Mouse (Mus musculus): ENCODE data around the gene Jdp2.

The Jdp2 gene

DNA sequence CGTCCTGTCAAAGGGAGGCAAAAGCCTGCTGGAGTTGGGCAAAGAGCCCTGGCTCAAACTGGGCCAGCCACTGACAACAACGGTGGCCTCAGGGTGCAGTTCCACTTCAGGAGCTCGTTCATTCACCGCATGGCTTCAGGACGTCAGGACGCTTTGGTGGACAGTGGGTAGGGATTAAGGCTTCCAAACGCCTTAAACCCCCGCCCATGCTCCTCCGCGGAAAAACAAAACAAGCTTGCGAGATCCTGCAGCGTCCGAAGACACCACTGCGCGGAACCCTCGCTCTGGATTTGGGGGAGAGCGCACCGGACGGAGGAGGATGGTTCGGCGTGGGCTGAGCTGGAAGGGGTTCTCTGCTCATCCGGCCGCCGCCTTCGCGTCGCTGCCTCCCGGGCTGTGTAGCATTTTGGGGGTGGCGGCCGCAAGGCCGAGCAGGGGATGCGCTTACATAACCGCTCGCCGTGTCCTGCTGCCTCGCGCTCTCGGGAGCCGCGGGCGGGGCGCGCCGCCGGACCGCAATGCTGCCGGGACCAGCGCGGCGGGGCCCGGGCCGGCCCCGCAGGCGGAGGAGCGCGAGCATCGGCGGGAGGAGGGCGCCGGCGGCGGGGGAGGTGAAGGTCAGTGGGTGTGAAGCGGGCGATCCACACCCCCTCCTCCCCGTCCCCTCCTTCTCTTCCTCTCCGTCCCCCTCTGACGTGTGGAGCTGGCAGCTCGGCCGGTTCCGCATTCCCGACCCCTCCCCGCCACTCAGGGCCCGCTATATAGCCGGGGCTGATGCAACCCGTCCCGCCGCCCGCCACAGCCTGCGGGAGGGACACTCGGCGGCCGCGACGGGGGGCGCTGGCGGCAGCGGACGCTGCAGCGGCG, at the start of gene Jdp2:
Gene Jdp2 (plus strand): TSS at position 417 of the 867 bp plus-strand sequence.
- DNase-seq (ENCODE audit: low spot score) = peak; percentile 83

DNA sequence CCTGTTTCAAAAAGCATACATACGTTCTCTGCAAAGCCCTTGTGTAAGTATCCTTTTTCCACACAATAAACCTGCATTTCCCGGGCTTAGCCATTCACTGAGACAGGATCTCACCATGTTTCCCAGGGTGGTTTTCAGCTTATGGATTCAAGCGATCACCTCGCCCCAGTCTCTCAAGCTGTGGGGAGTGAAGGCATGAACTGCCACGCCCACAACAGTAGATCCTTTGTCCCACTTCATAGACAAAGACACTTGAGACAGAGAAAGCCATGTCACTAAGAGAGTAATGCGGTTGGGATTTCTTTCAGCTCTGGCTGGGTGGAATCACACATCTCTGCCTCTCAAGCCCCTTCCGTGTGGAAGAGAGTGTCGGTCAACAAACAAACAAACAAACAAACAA, 49.2 kb upstream of the Jdp2 start:
- DNase-seq (ENCODE audit: low spot score) = no peak

DNA sequence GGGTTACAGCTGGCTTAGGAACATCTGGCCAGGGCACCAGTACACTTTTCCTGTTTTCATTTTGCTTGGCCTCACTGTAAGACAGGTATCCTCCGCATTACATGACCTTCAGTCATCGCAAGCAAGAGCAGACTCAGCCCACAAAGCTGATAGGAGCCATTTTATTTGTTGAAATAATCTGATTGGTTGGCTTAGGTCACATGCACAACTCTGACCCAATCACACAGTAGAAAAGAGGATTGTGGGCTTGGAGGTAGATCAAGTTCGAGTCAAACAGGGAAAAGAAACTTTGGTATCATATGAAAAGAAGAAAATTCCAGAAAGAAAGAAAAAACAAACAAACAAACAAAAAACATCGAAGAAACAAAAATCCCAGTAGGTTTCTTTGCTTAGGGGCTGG, 48.4 kb upstream of the Jdp2 start:
- no peak for DNase-seq (ENCODE audit: low spot score)

DNA sequence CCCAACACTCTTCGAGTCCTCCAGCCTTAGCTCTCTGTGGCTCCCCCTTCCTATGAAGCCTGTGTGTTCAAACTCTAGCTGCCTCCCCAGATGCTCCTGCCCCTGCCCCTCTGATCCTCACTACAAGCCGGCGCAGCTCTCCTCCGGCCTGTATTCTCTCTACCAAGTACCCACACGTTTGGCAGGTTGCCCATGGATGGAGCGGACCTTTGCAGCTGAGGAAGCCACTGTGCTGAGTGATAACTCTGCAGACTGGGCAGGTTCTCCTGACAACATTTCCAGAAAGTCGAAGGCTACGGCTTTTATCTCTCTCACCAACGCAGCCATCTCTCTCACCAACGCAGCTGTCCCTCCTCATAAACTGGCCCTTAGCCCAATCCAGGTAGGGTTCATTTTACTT, 39.5 kb upstream of the Jdp2 start:
- no peak for DNase-seq (ENCODE audit: low spot score)

DNA sequence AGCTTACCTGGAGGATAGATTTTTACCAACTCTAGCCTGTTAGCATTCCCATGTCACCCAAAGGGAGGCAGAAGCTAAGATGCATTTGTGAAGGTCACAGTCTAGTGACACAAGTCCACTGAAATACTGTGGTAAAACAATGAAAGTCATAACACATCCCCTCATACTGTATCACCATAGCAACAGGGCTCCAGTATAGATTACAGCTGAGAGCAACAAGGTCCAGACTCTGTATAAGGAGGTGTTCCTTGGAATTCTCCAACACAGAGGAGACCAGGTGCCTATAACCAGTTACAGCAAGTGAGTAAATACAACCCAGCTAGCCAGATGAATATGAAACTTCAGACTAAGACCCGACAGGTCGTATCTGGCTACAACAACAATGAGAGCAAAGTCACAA, 33.4 kb upstream of the Jdp2 start:
- DNase-seq (ENCODE audit: low spot score) = no peak

DNA sequence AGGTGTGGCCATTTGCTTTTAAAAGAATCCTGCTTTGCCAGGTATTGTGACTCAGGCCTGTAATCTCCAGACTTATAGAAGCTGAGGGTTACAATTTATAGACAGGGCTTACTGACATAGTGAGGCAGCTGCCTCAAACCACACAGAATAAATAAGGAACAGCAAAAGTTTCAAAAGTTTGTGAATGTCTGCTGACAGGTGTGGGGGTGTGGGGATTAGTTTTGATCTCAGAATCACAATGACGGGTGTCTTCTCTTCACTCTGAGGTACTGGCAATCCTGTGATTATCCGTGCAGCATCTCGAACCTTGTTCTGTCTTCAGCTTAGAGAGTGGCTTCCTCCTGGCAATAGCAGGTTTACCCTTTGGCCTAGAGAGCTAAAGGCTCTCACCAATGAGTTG, 30.5 kb upstream of the Jdp2 start:
- DNase-seq (ENCODE audit: low spot score) = no peak

DNA sequence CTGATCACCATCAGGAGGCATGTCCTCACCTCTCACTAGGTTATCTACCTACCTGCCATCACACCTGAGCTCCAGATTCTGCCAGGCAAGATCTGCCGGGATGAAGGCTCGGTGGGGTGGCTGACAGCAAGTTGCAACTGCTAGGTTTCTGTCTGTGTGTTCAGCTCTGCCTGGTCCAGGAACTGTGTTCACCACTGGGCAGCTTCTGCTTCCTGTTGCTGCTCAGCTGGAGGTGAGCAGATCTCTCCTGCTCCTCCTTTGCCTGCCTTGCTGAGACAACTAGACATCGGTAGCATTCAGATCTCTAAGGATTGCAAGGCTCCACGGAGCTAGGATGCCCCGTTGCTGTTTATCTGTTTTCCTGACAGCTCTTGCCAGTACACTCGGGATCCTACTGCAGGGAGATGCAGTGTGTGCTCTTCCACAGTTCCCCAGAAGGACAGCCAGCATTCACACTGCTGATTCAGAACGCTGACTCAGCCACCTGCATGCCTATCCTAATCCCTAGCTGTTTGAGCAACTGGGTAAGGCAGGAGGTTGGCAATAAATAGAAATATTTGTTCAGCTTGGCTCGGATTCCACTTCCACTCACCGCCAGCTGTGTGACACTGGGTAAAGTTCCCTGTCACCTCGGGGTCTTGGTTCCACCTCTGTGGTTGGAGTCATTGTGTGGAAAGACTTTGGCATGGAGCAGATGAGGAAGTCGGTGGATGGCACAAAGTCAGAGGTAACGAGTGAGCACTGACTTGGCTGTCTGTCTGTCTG, 29.3 kb upstream of the Jdp2 start:
- peak; percentile 24 for DNase-seq (ENCODE audit: low spot score)

DNA sequence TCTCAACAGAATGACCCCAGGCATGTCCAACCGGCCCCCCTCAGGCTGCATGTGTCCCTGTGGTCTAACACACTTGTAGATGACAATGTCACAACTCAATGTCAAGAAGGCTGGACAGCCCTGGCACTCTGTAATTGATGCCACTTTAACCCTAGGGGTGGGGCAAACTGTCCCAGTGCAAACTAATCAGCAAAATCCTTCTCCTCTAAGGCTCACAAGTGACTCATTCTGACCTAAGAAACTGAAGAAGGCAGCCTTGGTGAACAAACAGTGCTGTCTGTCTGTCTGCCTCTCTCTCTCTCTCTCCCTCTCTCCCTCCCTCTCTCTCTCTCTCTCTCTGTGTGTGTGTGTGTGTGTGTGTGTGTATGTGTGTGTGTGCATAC, 28.7 kb upstream of the Jdp2 start:
- no peak for DNase-seq (ENCODE audit: low spot score)

DNA sequence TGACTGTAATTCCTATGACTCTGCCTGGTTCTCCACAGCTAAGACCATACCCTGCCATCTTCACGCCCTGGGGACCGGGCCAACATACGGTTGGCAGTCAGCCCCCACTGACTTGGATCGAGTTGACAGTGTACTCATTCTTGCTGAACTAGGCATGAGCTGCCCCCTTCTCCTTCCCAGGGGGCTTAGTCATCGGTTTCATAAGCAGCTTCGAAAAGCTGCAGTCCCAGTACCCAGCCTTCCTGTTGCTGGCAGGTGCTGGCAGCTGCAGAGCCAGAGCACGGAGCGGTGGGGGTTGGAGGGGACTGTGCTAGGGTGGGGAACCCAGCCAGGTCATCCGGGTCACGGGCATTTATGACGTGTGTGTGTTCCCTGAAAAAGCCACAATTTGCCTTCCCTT, 27.5 kb upstream of the Jdp2 start:
- DNase-seq (ENCODE audit: low spot score) = peak; percentile 32

DNA sequence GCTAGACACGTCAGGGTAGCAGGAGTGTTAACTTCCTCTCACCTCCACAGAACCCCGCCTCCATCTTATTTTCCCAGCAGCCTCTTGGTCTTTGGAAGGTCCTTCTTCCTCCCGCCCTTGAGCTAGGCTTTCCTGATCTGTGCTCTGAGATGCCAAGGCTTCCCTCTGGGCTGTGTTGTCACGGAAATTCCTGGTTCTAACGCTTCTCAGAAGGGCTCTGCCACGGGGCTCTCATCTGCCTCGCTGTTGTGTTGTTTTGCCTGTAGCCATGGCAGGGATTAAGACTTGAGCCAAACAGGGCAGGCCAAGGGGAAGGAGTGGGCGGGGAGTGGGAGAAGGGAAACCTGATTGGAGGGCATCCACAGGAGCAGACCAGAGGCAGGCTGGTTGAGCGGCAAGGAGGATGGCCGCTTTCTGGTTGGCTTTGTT, 26.8 kb upstream of the Jdp2 start:
- DNase-seq (ENCODE audit: low spot score) = peak; percentile 51

DNA sequence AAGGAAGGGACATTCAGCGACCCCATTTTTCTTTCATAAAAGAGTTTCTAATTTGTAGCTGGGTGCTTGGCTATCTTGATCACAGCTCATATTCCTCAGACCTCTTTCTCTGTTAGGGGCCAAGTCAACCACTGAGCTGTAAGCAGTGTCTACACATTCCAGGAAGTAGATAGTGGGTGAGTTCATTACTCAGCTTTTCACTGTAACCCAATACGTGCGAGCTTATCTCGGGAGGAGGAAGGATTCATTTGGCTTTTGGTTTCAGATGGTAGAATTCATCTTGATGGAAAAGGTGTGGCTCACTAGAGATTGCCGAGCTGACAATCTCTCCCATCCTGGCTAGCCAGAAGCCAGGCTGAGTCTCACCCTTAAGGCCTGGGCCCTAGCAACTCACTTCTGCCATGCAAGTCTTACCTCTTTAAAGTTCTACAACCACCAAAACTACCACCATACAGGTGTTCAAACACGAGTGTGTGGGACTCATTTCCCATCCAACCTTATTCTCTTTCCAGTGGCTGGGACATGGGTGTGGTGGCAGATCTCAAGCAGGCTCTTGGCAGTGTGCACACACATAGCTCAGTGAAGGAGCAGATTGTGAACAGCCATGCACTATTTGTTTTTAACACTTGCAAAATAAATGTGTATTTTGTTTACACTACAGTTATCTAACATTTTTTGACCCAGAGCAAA, 23.9 kb upstream of the Jdp2 start:
- no peak for DNase-seq (ENCODE audit: low spot score)

DNA sequence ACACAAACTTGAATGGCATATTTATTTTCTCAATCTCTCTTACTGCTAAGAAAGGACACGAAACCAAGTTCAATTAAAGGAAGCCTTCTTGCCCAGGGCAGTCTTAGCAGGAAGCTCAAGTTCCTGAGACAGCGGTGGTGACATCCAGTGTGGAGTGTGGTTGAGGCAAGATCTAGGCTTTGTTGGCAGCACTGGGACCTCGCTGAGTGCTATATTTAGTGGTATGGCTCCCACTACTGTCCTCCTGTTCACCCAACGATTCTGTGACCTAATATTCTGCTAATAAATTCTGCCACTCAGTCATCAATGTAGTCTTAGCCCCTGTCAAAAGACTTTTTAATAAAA, 23.4 kb upstream of the Jdp2 start:
- DNase-seq (ENCODE audit: low spot score) = no peak

DNA sequence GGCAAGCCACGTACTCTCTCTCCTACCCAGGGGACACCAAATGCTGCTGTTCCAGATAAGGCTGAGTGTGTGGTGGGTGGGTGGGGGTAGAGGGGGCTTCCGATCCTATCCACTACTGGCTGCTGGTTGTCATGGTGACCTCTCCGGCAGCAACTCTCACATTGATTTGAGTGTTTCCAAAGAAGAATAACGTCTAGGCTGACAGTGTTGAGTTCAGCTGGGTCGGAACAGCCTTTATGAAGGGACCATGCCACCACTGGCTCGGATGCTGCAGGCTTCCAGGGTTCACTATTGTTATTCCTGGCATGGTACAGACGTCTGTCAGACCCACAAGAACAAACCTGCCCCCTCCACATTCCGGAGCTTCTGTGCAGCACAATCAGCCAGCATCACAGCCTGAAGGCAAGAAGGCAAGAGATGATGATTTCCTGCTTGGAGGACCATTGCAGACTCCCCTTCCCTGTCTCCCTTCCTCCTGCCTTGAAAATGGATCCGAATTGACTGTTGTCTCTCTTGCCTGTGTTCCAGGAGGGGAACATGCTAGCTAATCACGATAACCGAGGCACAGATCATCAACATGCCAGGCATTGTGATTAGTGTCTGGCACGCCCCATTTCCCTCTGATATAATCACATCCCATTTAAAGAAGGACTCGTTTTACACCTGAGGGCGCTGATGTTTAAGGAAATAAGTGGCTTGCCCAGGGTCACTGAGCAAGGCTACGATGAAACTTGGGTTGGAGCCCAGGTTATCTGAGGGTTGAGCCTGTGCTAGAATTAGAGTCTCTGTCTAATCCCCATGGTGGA, 17.4 kb upstream of the Jdp2 start:
- no peak for DNase-seq (ENCODE audit: low spot score)

DNA sequence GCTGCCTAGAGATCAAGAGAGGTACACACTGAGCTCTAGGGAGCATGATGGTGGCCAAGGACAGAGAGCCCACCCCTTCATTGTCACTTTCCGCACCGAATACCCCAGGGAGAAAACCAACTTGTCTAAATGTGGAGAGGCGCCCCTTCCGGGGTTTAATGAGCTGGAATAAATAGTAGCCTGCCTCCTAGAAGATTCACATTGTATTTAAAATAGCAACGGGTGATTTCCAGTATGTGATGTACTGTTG, 16.8 kb upstream of the Jdp2 start:
- DNase-seq (ENCODE audit: low spot score) = no peak

DNA sequence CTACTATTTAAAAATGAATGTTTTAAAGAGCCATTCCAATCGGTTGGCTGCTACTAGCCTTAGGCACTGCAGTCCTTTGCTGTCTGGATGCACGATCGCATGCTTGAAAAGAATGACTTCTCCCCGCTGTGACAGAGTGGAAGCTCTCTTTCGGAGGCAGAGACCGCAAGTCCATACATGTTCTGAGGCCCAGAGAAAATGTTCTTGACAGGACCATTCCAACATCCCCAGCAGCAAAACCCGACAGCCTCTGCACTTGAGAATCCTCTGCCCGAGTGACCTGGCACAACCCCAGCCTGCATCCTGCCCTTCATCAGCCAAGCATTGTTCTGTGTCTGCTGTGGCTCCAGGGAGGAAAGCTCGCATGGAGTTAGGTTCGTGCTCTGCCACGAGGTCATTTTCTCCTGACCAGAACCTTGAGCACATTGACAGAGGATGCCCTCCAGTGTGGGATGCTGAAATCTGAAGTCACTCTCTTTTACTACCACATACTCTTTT, 13.0 kb upstream of the Jdp2 start:
- no peak for DNase-seq (ENCODE audit: low spot score)

DNA sequence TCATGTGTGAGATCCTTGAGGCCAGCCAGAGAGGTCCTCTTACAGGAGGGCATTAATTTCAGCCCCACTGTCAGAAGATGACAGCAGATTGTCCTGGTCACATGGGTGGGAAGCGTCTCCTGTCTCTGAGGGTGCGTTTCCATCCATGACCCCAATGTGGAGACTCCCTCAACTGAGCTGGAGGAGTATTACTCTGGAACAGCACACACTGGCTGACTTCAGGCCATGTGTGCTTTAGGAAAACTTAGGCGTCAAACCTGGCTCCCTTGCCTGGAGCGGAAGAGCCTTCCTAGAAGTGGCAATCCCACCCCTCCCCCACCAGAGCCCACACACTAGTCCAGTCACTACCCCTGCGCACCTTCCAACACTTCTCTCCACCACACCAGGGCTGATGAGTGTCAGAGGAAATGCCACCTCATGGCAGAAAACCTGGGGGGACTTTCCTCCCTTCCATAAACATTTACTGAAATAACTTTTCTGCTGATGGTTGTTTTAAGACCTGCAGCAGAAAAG, 8.9 kb upstream of the Jdp2 start:
- no peak for DNase-seq (ENCODE audit: low spot score)

DNA sequence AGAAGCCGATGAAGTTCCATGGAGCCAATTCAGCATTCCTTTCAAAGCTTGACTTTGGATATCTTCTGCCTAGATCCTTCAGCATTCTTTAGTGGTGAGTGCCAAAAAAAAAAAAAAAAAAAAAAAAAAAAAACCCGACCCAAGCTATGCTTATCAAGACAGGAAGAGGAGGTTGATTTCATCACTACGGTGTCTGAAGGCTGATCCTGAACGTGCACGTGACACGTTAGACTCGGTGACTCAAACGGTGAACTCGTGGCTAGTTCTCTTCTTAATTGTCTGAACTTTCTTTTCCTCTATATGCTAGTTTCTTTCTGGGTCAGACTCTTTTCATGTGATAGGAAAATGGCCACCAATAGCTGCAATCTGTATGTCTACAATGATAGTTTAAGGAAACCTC, 5.9 kb upstream of the Jdp2 start:
- no peak for DNase-seq (ENCODE audit: low spot score)

DNA sequence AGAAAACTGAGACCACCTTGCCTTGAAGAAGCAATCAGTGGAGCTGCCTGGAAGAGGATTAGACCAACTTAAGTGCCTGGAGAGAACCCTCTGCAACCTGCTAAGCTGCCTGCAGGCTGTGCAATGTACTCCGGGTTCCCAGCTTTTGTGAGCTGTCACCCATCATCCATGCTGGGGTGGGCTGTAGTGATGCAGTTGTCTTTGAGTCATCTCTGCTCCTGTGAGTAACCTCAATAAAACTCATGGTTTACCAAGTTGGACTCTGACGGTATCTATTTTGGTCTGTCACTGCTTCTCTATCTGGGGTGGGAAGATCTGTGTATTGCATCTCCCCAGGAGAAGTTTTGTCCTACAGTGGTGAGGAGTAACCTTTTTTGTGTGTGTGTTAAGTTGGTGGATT, 4.4 kb upstream of the Jdp2 start:
- no peak for DNase-seq (ENCODE audit: low spot score)

DNA sequence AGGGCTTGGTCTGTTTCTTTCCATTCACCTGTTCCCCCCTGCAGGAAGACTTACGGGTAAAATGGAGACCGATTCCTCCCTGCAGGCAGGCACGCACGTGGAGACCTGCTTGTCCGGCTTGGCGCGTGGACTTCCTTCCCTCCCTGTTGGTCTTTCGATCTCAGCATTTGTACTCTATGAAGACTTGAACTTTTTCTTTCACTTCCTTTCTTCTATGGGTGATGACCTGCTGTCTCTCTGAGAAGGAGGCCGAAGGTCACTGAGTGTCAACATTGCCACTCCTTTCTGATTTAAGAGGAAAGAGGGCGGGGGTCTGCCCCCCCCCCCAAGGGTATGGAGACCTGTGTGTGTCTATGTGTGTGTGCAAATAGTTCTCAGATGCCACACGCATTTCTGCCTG, 774 bp upstream of the Jdp2 start:
- DNase-seq (ENCODE audit: low spot score) = no peak

DNA sequence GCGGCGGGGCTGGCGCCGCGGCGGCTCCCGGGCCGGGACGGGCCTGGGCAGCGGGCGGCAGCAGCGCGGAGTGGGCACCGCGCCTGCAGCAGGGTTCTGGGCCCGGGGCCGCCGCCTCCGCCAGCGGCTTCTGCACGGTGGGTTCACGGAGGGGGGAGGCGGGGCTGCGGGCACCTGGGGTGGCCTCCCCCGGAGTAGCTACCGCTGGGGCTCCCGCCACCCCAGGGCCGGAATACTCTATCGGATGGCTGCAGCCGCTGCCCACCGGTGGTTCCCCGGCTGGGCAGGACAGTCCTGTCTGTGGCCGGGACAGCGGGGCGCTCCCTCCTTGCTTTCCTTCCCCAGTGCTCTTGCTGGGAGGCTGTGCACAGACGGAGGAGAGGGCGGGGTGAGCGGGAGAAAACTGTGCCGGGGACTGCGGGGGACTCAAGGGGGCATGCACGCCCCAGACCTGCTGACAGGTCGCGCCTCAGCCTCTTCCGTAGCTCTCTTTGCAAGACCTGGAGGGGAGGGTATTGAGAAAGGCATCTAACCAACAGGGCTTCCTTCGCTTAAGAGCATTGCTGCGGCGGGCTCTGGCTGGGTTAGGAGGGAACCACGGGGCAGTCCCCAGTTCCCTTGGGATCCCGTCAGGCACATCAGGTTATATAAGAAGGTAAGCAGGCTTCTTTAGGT, 788 bp downstream of the Jdp2 start:
- DNase-seq (ENCODE audit: low spot score) = no peak

DNA sequence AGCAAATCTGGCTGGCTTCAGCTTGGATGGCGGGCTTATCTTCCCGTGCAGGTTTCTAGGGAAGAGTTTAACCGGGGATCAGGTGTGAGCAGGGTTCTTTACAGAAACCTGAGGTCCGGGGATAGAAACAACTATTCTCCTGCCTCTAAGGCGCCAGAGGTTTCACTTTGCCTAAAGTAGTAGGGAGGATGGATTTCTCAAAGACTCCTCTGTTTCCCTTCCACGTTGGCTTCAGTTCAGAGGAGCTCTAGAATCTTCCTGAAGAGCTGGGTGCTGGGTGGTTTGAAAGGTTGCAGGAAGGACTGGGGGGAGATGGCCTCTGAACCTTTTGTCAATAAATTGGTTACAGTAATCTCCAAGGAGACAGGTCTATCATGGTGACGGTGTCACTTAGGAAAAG, 1.8 kb downstream of the Jdp2 start:
- DNase-seq (ENCODE audit: low spot score) = no peak

DNA sequence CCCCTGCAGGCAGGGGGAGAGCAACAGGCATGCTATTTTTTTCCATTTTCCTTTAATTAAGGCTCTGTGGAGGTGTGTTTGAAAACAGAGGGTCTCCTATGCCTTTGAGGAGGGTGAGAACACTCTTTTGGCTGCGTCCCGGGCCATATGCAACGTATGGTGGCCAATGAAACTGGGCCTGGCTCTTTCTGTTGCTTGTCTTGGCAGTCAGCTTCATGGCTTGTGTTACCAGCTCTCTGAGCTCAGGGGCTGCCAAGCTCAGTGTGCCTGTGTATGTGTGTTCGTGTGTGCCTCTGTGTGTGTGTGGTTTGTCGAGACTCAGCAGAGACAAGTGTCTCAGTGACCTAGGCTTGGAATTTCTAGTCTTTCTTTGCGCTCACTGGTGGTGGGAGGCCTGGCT, 2.7 kb downstream of the Jdp2 start:
- DNase-seq (ENCODE audit: low spot score) = no peak

Measured in layer of hippocampus, adult 11-12 months (tissue).